In the genomic region with DNA sequence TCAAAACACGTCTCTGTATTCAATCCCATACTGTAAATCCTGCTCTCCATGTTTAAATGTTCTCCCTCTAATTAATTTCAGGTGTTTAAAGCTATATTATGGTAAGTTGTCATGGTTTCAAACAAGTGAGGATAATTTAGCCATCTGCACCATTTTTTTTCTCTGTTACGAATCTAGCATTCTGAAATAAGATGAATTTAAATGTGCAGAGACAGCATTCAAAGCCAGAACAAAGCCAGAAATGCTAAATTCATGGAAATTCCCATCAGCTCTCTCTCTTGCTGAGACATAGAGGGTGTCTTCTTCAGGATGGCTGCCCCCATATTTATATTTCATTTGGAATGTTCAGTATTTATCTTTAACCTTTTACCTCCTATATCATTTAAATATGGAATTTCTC, we compare ENCODE assay signal across 25 mouse cellular contexts.
A peak's percentile ranks its signal among the peaks of the same experiment; 100 is the strongest.
DNase-seq lines count a peak whose midpoint lies in the region; ATAC-seq and TF ChIP-seq lines count a peak whose summit lies in the region.
"Had no signal": no experiment of that assay in that cellular context is flagged by ENCODE, and none has a peak within 500 bp of the region (broad histone marks: within the 10 kb centered on the region; RNA-seq: fewer than 3 reads in every experiment).

No protein-coding gene starts in this region.

- H3K9me3 ChIP-seq in embryonic facial prominence, embryonic 14.5 days (ENCODE audit: control insufficient read depth, low read length): no peaks in the 10 kb centered on the region
- H3K9me3 ChIP-seq in embryonic facial prominence, embryonic 10.5 days: no peaks in the 10 kb centered on the region
- H3K9me3 ChIP-seq in forebrain, embryonic 16.5 days (ENCODE audit: control insufficient read depth, low read length): no peaks in the 10 kb centered on the region
- no peaks in the 10 kb centered on the region for H3K9me3 ChIP-seq in forebrain, embryonic 12.5 days
- H3K9me3 ChIP-seq: embryonic facial prominence, embryonic 12.5 days; heart, embryonic 10.5 days; heart, embryonic 13.5 days; hindbrain, embryonic 12.5 days; hindbrain, embryonic 15.5 days had no signal

- H3K4me1 ChIP-seq in embryonic facial prominence, embryonic 14.5 days (ENCODE audit: control insufficient read depth, insufficient read depth, low read length): no peaks in the 10 kb centered on the region
- no peaks in the 10 kb centered on the region for H3K4me1 ChIP-seq in embryonic facial prominence, embryonic 10.5 days
- 0 out of 2 replicates have a peak, but pooled peaks cover 2% of the 10 kb centered on the region for H3K4me1 ChIP-seq in forebrain, embryonic 16.5 days (replicated peaks; ENCODE audit: control insufficient read depth, insufficient read depth, low read length)
- H3K4me1 ChIP-seq in forebrain, embryonic 12.5 days: no peaks in the 10 kb centered on the region
- H3K4me1 ChIP-seq: embryonic facial prominence, embryonic 12.5 days; heart, embryonic 10.5 days; heart, embryonic 13.5 days; hindbrain, embryonic 12.5 days; hindbrain, embryonic 15.5 days had no signal

- no peak for TF ChIP-seq CTCF in layer of hippocampus, adult 2 months (conservative IDR thresholded peaks at IDR 0.05)

- H3K36me3 ChIP-seq in embryonic facial prominence, embryonic 14.5 days (ENCODE audit: control insufficient read depth, insufficient read depth, low read length): no peaks in the 10 kb centered on the region
- H3K36me3 ChIP-seq in embryonic facial prominence, embryonic 10.5 days (replicated peaks): no peaks in the 10 kb centered on the region
- no peaks in the 10 kb centered on the region for H3K36me3 ChIP-seq in forebrain, embryonic 16.5 days (ENCODE audit: control insufficient read depth, insufficient read depth)
- no peaks in the 10 kb centered on the region for H3K36me3 ChIP-seq in forebrain, embryonic 12.5 days (replicated peaks)
- H3K36me3 ChIP-seq: embryonic facial prominence, embryonic 12.5 days; heart, embryonic 10.5 days; heart, embryonic 13.5 days; hindbrain, embryonic 12.5 days; hindbrain, embryonic 15.5 days had no signal

- H3K27me3 ChIP-seq in embryonic facial prominence, embryonic 14.5 days (replicated peaks; ENCODE audit: control insufficient read depth, insufficient read depth, low read length): no peaks in the 10 kb centered on the region
- H3K27me3 ChIP-seq in embryonic facial prominence, embryonic 10.5 days (replicated peaks; ENCODE audit: low read depth, poor library complexity, severe bottlenecking): no peaks in the 10 kb centered on the region
- H3K27me3 ChIP-seq in forebrain, embryonic 16.5 days (replicated peaks; ENCODE audit: control insufficient read depth, insufficient read depth, low read length): no peaks in the 10 kb centered on the region
- no peaks in the 10 kb centered on the region for H3K27me3 ChIP-seq in forebrain, embryonic 12.5 days
- H3K27me3 ChIP-seq: embryonic facial prominence, embryonic 12.5 days; heart, embryonic 13.5 days; hindbrain, embryonic 12.5 days; hindbrain, embryonic 15.5 days had no signal

- no peak overlapping the region for H3K27ac ChIP-seq in embryonic facial prominence, embryonic 14.5 days (replicated peaks; ENCODE audit: low read depth, low read length)
- H3K27ac ChIP-seq in embryonic facial prominence, embryonic 10.5 days (replicated peaks): no peak overlapping the region
- no peak overlapping the region for H3K27ac ChIP-seq in forebrain, embryonic 16.5 days (ENCODE audit: low read length)
- H3K27ac ChIP-seq in forebrain, embryonic 12.5 days: no peak overlapping the region
- peak overlapping the region; percentile 84 for H3K27ac ChIP-seq in layer of hippocampus, adult 2 months
- H3K27ac ChIP-seq: embryonic facial prominence, embryonic 12.5 days; heart, adult 2 months; heart, embryonic 10.5 days; heart, embryonic 13.5 days; hindbrain, embryonic 12.5 days; hindbrain, embryonic 15.5 days had no signal

- WGBS in embryonic facial prominence, embryonic 14.5 days: 48% methylated on average over 2 of the region's 2 CpGs
- WGBS in embryonic facial prominence, embryonic 10.5 days: 80% methylated on average over 2 of the region's 2 CpGs
- WGBS in forebrain, embryonic 16.5 days: 40% methylated on average over 2 of the region's 2 CpGs
- 83% methylated on average over 2 of the region's 2 CpGs for WGBS in forebrain, embryonic 12.5 days

- no peak overlapping the region for H3K4me3 ChIP-seq in embryonic facial prominence, embryonic 14.5 days (ENCODE audit: low read depth, low read length)
- H3K4me3 ChIP-seq in embryonic facial prominence, embryonic 10.5 days: no peak overlapping the region
- no peak overlapping the region for H3K4me3 ChIP-seq in forebrain, embryonic 16.5 days (replicated peaks; ENCODE audit: low read length)
- H3K4me3 ChIP-seq in forebrain, embryonic 12.5 days (replicated peaks): no peak overlapping the region
- no peak overlapping the region for H3K4me3 ChIP-seq in layer of hippocampus, adult 2 months
- H3K4me3 ChIP-seq: embryonic facial prominence, embryonic 12.5 days; erythroblast, embryonic 14.5 days; heart, adult 2 months; heart, embryonic 10.5 days; heart, embryonic 13.5 days; hindbrain, embryonic 12.5 days; hindbrain, embryonic 15.5 days had no signal

- ATAC-seq in embryonic facial prominence, embryonic 14.5 days (ENCODE audit: low read depth): no peak
- peak; percentile 49 for ATAC-seq in forebrain, embryonic 16.5 days
- ATAC-seq in forebrain, embryonic 12.5 days (ENCODE audit: low FRiP score): no peak
- ATAC-seq: activated CD4-positive, CD25-positive, alpha-beta regulatory T cell, adult 4 months; intestine, postnatal 0 days had no signal

- DNase-seq in embryonic facial prominence, embryonic 14.5 days (ENCODE audit: low spot score): peak; percentile 32
- no peak for DNase-seq in embryonic facial prominence, embryonic 10.5 days (ENCODE audit: low spot score)
- peak in 1 of 2 experiments; percentile 37 for DNase-seq in layer of hippocampus, adult 2 months (ENCODE audit: low spot score in 2 of 2)
- DNase-seq in layer of hippocampus, postnatal 25 days (ENCODE audit: extremely low spot score in 1 of 2, low spot score in 1 of 2): no peak
- DNase-seq in brain, embryonic 18.5 days (ENCODE audit: low read depth, low spot score): peak; percentile 37
- no peak for DNase-seq in urinary bladder, postnatal 25 days (ENCODE audit: low spot score)
- DNase-seq: adrenal gland, adult 8-10 months; adrenal gland, postnatal 25 days; cerebellum, adult 18-20 months; cerebellum, adult 9-10 months; cerebellum, postnatal 14 days; gastrocnemius, postnatal 10 days; gastrocnemius, postnatal 36 days; heart, adult 2 months; kidney, adult 2 months had no signal

- H3K4me2 ChIP-seq in embryonic facial prominence, embryonic 14.5 days (ENCODE audit: low read depth, low read length): no peak overlapping the region
- no peak overlapping the region for H3K4me2 ChIP-seq in forebrain, embryonic 16.5 days (ENCODE audit: low read length)
- no peak overlapping the region for H3K4me2 ChIP-seq in forebrain, embryonic 12.5 days
- H3K4me2 ChIP-seq: embryonic facial prominence, embryonic 12.5 days; heart, embryonic 13.5 days; hindbrain, embryonic 12.5 days; hindbrain, embryonic 15.5 days had no signal

- no peak overlapping the region for H3K9ac ChIP-seq in embryonic facial prominence, embryonic 14.5 days (ENCODE audit: low read depth, low read length)
- no peak overlapping the region for H3K9ac ChIP-seq in forebrain, embryonic 16.5 days (replicated peaks; ENCODE audit: low read depth, low read length)
- H3K9ac ChIP-seq in forebrain, embryonic 12.5 days: no peak overlapping the region
- H3K9ac ChIP-seq: embryonic facial prominence, embryonic 12.5 days; heart, embryonic 13.5 days; hindbrain, embryonic 12.5 days; hindbrain, embryonic 15.5 days had no signal

Comparison
In these comparisons a context has a peak if more than half of its experiments do, and no peak if none do; other contexts are left out.
1. DNase-seq: peak in embryonic facial prominence, embryonic 14.5 days (single experiment) and brain, embryonic 18.5 days (single experiment); none in embryonic facial prominence, embryonic 10.5 days (single experiment), layer of hippocampus, postnatal 25 days (0 of 2) and urinary bladder, postnatal 25 days (single experiment).